Mouse (Mus musculus): ENCODE measurements around the gene Slc25a11.

DNA sequence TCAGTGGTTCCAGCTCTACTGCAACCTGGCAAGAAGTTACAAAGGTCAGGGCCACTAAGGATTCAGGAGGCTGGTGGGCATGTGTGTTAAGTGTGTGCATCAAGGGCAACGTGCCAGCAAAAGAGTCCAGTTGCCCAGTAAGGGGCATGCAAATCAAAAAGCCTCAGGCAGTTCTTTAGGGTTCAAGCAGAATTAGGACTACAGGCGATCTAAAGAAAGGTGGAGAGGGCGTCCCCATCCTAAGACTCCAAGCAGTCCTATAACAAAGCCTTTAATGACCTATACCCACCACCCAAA is 1.1 kb downstream of the Slc25a11 start:
- TF ChIP-seq CTCF (IDR thresholded peaks at IDR 0.05; ENCODE audit: extremely low read depth, insufficient read depth, low read length) (no peak), POLR2A (IDR thresholded peaks at IDR 0.05; ENCODE audit: extremely low read depth, insufficient read depth, low read length) (no peak)
